Mouse (Mus musculus) c-Kit-positive CD71-negative TER-119-negative erythroid progenitor cells, embryonic 14.5 days (primary cell): ENCODE measurements around the gene Slc38a1.
A peak's percentile ranks its signal among the peaks of the same experiment; 100 is the strongest.

Source experiments
- DNase-seq: peaks from one replicate; pipeline ENCODE4 v3.0.0-alpha.2; 2013; ENCODE audit warnings: low read depth

Gene Slc38a1

GRCm38 (mm10) chr15:96642436-96643405, at the start of gene Slc38a1:
TSS of gene Slc38a1 (minus strand) at chr15:96642913.
- peak; percentile 57 for DNase-seq

GRCm38 (mm10) chr15:96692401-96692800, 49.7 kb upstream of the Slc38a1 start:
- DNase-seq, result no peak

GRCm38 (mm10) chr15:96691381-96691780, 48.7 kb upstream of the Slc38a1 start:
- DNase-seq, result no peak

DNA sequence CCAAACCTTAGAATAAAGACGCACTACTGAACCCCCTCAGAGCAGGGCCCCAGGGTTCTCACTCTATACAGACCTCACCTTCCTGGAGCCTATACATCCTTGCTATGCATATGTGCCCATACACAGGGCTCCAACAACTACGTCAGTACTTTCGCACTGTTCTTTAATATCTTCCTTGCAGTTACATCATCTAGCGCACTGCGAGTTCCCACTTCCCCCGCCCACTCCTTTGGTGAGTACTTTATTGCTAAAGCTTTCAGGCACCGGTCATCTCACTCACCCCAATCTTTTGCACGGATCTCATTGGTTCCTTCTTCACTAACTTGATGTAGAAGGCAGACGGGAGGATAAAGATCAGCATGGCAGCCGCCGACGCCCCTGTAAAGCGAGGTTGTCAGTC, 48.1 kb upstream of the Slc38a1 start:
- DNase-seq, result no peak

DNA sequence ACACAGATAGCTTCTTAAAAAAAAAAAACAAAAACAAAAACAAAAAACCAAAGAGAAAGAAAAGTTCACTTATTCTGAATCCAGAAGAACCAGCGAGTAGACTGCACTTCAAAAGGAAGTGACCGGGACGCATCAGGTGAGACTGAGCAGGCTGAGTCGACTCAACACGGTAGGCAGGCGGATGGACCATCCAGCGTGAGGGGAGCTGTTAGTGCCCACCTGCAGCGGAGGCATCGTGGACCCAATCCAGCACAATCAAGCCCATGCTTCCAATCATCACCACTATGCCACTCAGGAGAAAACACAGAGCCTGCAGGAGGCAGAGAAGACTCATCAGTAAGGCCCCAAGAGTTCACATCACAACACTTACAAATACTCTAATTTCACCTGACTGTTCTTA, 47.2 kb upstream of the Slc38a1 start:
- DNase-seq, result no peak

DNA sequence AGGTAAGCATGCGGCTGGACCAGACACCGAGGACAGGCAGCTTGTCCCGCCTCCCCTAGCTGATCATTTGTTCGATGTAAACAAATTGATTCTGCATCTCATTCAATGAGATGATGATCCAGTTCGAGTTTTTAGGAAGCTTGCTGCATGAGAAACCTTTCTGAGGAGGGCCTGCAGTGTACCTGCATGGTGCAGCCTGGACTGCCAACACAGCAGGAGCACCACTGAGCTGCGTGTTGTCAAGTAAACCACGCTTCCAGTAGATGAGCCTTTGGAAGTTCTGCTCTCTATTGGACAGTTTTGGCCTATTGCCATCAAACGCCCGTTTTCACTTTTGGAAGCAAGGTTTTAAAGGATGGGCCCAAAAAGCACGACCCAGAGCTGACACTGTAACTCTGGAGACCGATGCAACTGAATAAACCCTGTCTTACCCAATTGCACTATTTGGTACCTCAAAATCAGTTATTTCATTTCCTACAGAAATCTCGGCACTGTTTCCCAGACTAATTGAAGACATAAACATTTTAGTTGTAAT, 46.1 kb upstream of the Slc38a1 start:
- no peak for DNase-seq

- DNase-seq, result no peak
These were observed 45.3 kb upstream of the Slc38a1 start for GRCm38 (mm10) chr15:96688036-96688435.

GRCm38 (mm10) chr15:96687366-96687765, 44.7 kb upstream of the Slc38a1 start:
- no peak for DNase-seq

GRCm38 (mm10) chr15:96686201-96687159, 43.8 kb upstream of the Slc38a1 start:
- DNase-seq, result no peak

GRCm38 (mm10) chr15:96685273-96685672, 42.6 kb upstream of the Slc38a1 start:
- no peak for DNase-seq

DNA sequence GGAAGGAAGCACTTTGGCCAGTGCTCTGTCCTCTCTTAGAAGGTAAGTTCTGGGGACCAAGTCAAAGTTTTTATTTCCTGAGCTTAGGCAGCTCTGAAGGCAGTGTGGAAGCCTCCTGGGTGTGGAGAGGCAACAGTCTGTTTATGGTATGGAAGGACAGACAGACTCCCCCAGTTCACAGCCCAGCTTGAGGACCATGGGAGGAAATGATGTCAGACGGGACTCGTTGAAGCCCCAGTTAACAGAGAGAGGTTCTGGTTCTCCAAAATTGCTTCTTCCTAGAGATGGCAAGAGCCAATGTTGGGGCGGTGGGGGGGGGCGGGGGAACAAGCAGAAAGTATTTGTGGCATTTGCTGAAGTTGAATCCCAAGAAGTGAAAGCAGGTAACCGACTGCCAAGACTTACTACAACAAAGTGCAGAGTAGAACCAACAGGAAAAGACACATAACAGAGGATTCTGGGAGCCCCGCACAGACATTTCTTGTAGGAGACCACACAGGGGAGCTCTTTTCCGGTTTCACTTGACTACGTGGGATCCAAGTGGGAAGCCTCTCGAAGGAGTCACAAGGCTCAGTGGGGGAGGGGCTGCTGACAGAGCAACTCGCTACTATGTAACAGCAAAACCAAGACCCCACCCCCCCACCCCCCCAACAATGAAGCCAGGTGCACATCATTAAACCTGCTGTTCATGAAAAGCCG, 41.6 kb upstream of the Slc38a1 start:
- no peak for DNase-seq

GRCm38 (mm10) chr15:96678871-96679773, 36.4 kb upstream of the Slc38a1 start:
- DNase-seq, result no peak

- DNase-seq, result no peak
These were observed 33.8 kb upstream of the Slc38a1 start for GRCm38 (mm10) chr15:96676518-96676917.

GRCm38 (mm10) chr15:96675744-96676143, 33.0 kb upstream of the Slc38a1 start:
- DNase-seq, result no peak

GRCm38 (mm10) chr15:96675055-96675454, 32.3 kb upstream of the Slc38a1 start:
- no peak for DNase-seq

GRCm38 (mm10) chr15:96674089-96674488, 31.4 kb upstream of the Slc38a1 start:
- DNase-seq, result no peak

GRCm38 (mm10) chr15:96669721-96670120, 27.0 kb upstream of the Slc38a1 start:
- no peak for DNase-seq

DNA sequence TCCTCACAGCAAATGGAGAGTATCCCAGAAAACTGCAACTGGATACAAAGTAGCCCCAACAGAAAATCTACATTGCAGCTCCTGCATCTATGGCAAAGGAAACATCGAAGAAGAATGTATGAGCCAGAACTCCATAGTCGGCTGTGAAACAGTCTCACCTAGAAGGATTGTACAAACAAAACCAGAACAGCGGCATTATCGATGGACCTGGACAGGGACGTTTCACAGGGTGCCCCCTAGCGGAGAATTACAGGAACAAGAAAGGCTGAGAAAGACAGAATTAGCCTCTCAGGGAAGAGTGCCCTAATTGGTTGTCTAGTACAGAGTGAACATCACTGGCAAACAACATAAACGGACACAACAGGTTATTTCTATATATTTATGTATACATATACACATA, 23.9 kb upstream of the Slc38a1 start:
- DNase-seq, result peak; percentile 71

- DNase-seq, result peak; percentile 82
These were observed 23.2 kb upstream of the Slc38a1 start for GRCm38 (mm10) chr15:96665889-96666288.

GRCm38 (mm10) chr15:96660590-96661141, 18.0 kb upstream of the Slc38a1 start:
- no peak for DNase-seq
